Mouse (Mus musculus) midbrain, embryonic 12.5 days (tissue): ENCODE data around the gene Cog7. TPM values are rescaled to one million over a fixed set of nuclear protein-coding genes. Genes with fewer than 3 reads are reported as not detected.
A peak's percentile ranks its signal among the peaks of the same experiment; 100 is the strongest.

Source experiments
- ATAC-seq: fragments of 200-750 bp; cut with Nextera tagmentation; 2 replicates; pipeline ENCODE4 v1.8.0; 2017; ENCODE audit warnings: low read depth, moderate TSS enrichment, moderate library complexity; ENCODE audit not compliant: low FRiP score
- H3K27ac ChIP-seq: fragments of 300-500 bp; sonication (generic); replicated peaks from 2 replicates; pipeline ENCODE4 v1.5.1; 2016; ENCODE audit warnings: mild to moderate bottlenecking
- H3K27me3 ChIP-seq: fragments of 300-500 bp; sonication (generic); 2 replicates; pipeline ENCODE4 v1.6.1; 2016; ENCODE audit warnings: mild to moderate bottlenecking
- H3K36me3 ChIP-seq: fragments of 300-500 bp; sonication (generic); 2 replicates; pipeline ENCODE4 v1.6.1; 2016
- H3K4me1 ChIP-seq: fragments of 300-500 bp; sonication (generic); 2 replicates; pipeline ENCODE4 v1.6.1; 2016
- H3K4me2 ChIP-seq: fragments of 300-500 bp; sonication (generic); replicated peaks from 2 replicates; pipeline ENCODE4 v1.6.1; 2016; ENCODE audit warnings: mild to moderate bottlenecking, moderate library complexity
- H3K4me3 ChIP-seq: fragments of 300-500 bp; sonication (generic); 2 replicates; pipeline ENCODE4 v1.5.1; 2016; ENCODE audit warnings: mild to moderate bottlenecking
- H3K9ac ChIP-seq: fragments of 300-500 bp; sonication (generic); replicated peaks from 2 replicates; pipeline ENCODE4 v1.6.1; 2016; ENCODE audit warnings: mild to moderate bottlenecking, moderate library complexity
- H3K9me3 ChIP-seq: fragments of 300-500 bp; sonication (generic); 2 replicates; pipeline ENCODE4 v1.6.1; 2016; ENCODE audit warnings: mild to moderate bottlenecking
- WGBS: fragments of 180-500 bp; shearing (Covaris S2); methylation state at CpG from one replicate; pipeline ENCODE4 v1.1.7; 2016; 5-methylcytosine and 5-hydroxymethylcytosine counted together
- polyA plus RNA-seq: library from polyadenylated mRNA; unstranded; fragments of >200 nt; fragmentation: Nextera tagmentation; extraction: Ambion mirVana; gene quantifications from 2 replicates; pipeline ENCODE4 v1.2.1, GENCODE M21; 2016

Cog7 gene
- polyA plus RNA-seq, 1 experiment from 2014 or later: 20.7 TPM

DNA sequence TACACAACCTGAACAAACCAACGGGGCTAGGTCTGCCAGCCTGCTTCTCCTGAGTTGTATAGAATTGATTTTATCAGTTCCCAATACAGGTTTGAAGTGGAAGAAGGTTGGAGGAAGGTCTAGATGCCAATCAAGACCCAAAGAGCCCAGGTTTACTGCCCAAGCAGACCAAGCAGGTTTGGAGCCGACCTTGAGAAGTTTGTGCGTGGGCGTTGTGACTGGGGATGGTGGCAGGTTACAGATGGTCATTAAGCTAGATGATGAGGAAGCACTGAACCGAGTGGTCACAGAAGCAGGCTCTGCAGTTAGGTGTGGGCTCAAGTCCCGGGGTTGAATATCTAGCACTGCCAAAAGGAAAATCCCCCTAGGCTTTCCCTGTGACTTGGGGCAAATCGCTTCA, 106.7 kb downstream of the Cog7 start:
- 91% methylated on average over 7 of the region's 7 CpGs for WGBS
- Histone ChIP-seq H3K4me1 (no peaks in the 10 kb centered on the region), H3K27me3 (no peaks in the 10 kb centered on the region), H3K4me2 (no peak overlapping the region), H3K4me3 (no peak overlapping the region), H3K9ac (no peak overlapping the region), H3K36me3 (no peaks in the 10 kb centered on the region), H3K9me3 (no peaks in the 10 kb centered on the region), H3K27ac (no peak overlapping the region)
- ATAC-seq: no peak

DNA sequence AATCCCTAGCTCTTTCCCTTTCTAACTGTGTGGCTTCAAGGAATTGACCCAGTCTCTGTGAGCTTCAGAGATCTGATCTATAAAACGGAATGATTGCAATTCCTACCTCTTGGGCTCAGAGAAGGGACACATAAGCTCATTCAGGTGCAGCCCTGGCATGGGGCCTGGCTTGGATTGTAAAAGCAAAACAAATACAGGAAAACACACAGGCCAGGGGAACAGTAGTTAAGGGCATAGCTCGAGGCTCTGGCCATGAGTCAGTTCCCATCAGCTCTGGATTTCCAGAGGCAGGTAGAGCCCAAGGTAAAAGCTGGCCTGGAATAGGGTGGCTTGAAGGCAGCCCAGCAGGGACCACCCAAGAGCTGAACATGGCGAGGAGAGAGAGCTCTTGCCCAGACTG, 107.5 kb downstream of the Cog7 start:
- Histone ChIP-seq H3K36me3 (no peaks in the 10 kb centered on the region), H3K27me3 (no peaks in the 10 kb centered on the region), H3K4me2 (no peak overlapping the region), H3K9me3 (no peaks in the 10 kb centered on the region), H3K27ac (no peak overlapping the region), H3K4me3 (no peak overlapping the region), H3K4me1 (no peaks in the 10 kb centered on the region), H3K9ac (no peak overlapping the region)
- ATAC-seq: no peak
- 53% methylated on average over 3 of the region's 3 CpGs for WGBS

DNA sequence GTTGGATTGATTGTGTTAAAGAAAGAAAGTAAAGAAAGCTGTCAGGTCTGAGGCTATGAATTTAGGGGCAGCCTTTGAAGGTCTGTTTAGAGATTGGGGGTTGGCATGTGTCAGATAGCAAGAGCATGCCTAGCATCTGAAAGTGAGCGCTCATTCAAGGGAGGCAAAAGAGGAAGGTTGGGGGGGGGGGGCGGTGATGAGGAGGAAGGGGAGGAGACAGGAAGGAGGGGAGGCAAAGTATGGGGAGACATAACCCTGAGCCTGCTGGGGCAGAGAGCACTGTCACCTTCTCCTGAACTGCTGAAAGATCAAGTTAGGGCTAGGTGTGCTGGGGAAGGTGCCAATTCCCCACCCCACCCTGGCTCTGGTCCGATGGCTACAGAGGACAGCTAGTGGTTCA, 109.9 kb downstream of the Cog7 start:
- Histone ChIP-seq H3K9ac (no peak overlapping the region), H3K4me3 (no peak overlapping the region), H3K27ac (no peak overlapping the region), H3K36me3 (no peaks in the 10 kb centered on the region), H3K27me3 (peaks cover under 1% of the 10 kb centered on the region), H3K4me2 (no peak overlapping the region), H3K4me1 (no peaks in the 10 kb centered on the region), H3K9me3 (no peaks in the 10 kb centered on the region)
- no peak for ATAC-seq
- WGBS: 84% methylated on average over 3 of the region's 3 CpGs

DNA sequence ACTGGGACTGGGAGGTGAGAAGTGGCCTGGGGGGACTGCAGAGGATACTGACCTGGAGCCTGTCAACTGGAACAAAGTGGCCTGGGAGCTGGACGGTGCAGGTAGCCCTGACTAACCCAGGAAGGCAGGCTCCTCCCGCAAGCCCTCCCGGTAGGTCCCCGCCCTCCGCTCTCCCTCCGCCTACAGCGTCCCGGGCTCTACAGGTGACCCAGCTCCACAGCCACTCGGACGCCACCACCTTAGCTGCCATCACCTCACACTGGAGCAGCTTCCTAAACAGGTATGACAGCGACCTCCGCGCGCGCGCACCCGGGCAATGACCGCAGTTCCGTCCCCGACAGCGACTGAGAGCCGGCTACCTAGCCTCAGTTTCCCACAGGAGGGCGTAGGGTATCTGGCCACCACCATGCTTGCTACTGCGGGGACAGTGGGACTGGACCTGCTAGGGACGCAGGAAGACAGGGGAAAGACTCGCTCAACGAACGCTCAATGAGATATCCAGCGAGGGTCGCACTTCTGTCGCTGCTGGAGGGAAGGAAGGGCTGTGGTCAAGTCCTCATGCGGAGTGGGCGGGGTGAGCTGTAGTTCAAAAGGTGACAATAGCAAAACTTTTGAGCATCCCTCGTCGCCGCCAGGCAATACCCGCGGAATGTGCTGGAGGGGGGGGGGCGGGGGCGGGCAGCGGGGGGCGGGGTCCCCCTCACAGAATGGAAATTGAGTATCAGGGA, 116.5 kb downstream of the Cog7 start, which contains the start of gene Scnn1b:
Gene Scnn1b, plus strand, starts transcription at position 181 of the 728 bp plus-strand sequence.
- Histone ChIP-seq H3K36me3 (no peaks in the 10 kb centered on the region), H3K27me3 (peaks cover 38% of the 10 kb centered on the region), H3K27ac (no peak within 1 kb of the TSS), H3K4me1 (peaks cover 10% of the 10 kb centered on the region), H3K4me3 (peak within 1 kb of the TSS; percentile 33), H3K9me3 (no peaks in the 10 kb centered on the region), H3K9ac (no peak within 1 kb of the TSS; the same call in 1 of the 2 replicates), H3K4me2 (peak within 1 kb of the TSS; percentile 59)
- WGBS: 3% methylated on average over 38 of the region's 42 CpGs
- ATAC-seq: no peak

DNA sequence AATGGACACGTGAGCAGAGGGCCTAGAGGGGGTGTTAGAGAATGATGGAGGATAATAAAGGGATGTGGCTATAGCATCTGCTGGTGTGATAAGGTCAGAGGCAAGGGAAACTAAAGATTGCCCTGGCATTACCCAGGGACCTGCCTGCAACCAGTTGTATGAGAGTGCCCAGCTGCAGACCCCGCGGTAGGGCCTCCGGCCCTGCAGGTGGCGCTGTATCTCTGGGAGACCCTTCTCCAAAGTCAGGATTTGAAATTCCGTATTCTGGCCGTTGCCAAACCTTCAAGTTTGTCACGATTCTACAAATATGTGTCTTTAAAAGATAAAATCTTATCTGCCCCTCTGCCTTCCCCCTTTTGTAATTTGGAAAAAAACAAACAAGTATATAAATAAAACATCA, 122.6 kb downstream of the Cog7 start:
- no peaks in the 10 kb centered on the region for H3K36me3 ChIP-seq

DNA sequence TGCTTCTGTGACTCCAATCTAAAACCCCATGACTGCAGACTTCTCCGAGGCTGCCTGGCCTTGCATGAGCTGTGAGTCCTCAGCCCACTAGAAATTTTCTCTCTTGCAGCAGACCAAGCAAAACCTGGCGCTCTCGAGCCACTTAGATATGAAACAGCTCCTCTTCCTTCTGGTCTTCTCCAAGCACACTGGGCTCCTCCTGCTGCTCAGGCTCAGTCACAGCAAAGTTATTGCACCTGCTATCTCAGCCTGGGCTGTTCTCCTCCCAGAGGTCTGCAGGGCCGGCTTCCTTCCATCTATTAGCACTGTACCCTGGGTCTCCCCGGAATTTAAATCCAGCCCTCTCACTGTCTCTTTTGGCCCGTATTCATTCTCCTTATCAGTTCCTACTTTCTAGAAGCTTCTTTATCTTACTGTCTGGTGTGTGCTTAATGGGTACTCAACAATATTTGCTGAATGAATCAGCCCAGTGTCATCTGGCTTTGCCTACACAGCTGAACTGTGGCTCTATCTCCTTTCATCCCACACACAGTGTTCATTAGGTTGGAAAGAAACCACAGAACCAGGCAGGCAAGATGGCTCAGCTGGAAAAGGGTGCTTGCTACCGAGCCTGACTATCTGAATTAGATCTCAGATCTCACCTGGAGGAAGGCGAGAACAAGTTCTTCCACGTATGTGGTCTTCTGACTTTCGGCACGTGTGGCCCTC, 124.2 kb downstream of the Cog7 start:
- Histone ChIP-seq H3K36me3 (no peaks in the 10 kb centered on the region), H3K4me3 (no peak overlapping the region), H3K4me2 (no peak overlapping the region), H3K4me1 (no peaks in the 10 kb centered on the region), H3K27ac (no peak overlapping the region), H3K27me3 (peaks cover 1% of the 10 kb centered on the region; the same call in 1 of the 2 replicates), H3K9me3 (no peaks in the 10 kb centered on the region), H3K9ac (no peak overlapping the region)
- 87% methylated on average over 11 of the region's 11 CpGs for WGBS
- no peak for ATAC-seq

More for the DNA sequence above, 122.6 kb downstream of the Cog7 start:
- no peaks in the 10 kb centered on the region for H3K9me3 ChIP-seq
- no peak overlapping the region for H3K4me3 ChIP-seq
- WGBS: 83% methylated on average over 8 of the region's 8 CpGs
- peaks cover 10% of the 10 kb centered on the region for H3K27me3 ChIP-seq
- H3K9ac ChIP-seq: no peak overlapping the region
- no peaks in the 10 kb centered on the region for H3K4me1 ChIP-seq
- no peak overlapping the region for H3K27ac ChIP-seq
- ATAC-seq: no peak
- no peak overlapping the region for H3K4me2 ChIP-seq

DNA sequence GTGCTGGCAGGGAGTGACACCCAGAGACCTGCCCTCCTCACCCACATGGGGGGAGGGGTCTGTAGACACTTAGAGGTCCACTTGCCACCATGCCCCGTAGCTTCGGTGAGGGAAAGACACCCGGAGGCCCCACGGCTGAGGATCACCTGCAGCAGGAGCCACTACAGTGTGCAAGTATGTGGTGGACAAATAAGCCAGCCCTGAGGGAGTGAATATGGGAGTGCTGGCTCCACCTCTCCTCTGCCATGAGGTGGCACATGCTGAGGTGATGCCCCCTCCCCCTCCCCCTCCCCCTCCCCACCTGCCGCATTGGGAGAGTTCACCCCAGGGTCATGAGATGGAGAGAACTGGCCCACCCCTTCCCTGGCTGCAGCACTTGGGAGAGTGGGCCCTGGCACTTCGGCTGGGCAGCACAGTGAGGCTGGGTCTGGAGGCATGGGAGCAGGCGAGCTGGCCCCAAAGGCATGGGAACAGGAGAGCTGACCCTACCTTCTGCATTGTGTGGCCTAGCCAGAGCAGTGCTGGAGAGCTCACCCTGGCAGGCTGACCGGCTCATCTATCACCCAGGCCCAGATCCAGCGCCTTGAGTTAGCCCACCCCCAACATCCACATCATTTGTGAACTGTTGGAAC, 132.9 kb downstream of the Cog7 start:
- Histone ChIP-seq H3K36me3 (no peaks in the 10 kb centered on the region), H3K27me3 (no peaks in the 10 kb centered on the region), H3K9me3 (no peaks in the 10 kb centered on the region), H3K9ac (no peak overlapping the region), H3K4me1 (no peaks in the 10 kb centered on the region), H3K4me3 (no peak overlapping the region), H3K27ac (no peak overlapping the region), H3K4me2 (no peak overlapping the region)
- ATAC-seq: no peak
- 79% methylated on average over 9 of the region's 9 CpGs for WGBS

DNA sequence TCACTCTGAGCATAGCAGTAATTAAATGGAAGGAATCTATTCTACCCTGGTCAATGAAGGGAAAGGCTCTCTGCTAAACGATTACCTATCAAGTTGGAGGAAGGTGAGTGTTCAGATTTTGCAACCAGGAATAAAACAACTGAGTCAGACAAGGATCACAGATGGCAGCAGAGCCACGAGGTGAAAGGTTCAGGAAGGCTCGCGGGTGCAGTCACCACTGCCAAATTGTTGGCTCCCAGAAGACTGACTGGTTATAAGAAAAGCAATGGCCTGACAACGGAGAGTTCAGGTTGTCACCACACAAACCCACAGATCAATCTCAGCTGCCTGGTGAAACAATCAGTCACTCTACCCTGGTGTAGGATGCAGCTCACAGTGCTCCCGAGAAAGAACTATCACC, 135.5 kb downstream of the Cog7 start:
- Histone ChIP-seq H3K9ac (no peak overlapping the region), H3K27ac (no peak overlapping the region), H3K4me2 (no peak overlapping the region), H3K27me3 (no peaks in the 10 kb centered on the region), H3K36me3 (no peaks in the 10 kb centered on the region), H3K9me3 (no peaks in the 10 kb centered on the region), H3K4me1 (no peaks in the 10 kb centered on the region), H3K4me3 (no peak overlapping the region)
- no peak for ATAC-seq
- 86% methylated on average over 6 of the region's 6 CpGs for WGBS

DNA sequence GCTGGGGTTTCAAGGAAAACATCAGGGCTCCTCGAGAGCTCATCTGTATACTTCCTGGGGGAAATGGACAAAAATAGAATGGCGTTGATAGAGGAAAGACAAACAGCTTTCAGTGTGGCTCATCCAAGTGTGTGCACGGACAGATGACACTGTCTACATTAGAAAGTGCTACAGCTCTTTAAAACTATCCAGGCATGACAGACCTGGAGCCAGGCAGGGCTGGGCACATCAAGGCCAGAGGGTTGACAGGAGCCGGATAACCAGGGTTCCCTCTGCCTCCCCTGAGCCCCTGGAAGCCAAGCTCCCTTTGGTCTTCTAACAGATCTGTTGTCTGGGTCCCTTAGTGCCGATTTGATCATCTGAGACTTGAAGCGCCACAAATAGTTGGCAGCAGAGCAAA, 139.3 kb downstream of the Cog7 start:
- WGBS: 81% methylated on average over 6 of the region's 6 CpGs
- Histone ChIP-seq H3K27me3 (no peaks in the 10 kb centered on the region), H3K36me3 (no peaks in the 10 kb centered on the region), H3K4me3 (no peak overlapping the region), H3K27ac (no peak overlapping the region), H3K9ac (no peak overlapping the region), H3K9me3 (no peaks in the 10 kb centered on the region), H3K4me2 (no peak overlapping the region), H3K4me1 (no peaks in the 10 kb centered on the region)
- no peak for ATAC-seq

DNA sequence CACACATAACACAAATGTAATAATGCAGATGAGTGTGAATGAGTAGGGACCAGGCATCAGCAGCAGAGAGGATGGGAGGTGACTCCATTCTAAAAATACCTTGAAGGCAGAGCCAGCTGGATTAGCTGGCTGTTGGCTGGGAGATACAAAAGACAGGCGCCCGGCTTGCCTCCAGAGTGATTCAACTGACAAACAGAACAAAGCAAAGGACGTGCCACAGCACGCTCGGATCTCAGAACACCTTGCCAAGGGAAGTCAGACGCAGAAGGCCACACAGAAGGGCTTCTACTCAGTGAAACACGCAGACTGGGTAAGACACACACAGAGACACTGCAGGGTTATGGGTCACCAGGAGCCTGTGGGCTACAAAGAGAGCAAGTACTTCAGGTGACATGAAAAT, 140.7 kb downstream of the Cog7 start:
- 70% methylated on average over 7 of the region's 7 CpGs for WGBS
- ATAC-seq: no peak
- Histone ChIP-seq H3K4me1 (no peaks in the 10 kb centered on the region), H3K36me3 (no peaks in the 10 kb centered on the region), H3K9me3 (no peaks in the 10 kb centered on the region), H3K27me3 (no peaks in the 10 kb centered on the region), H3K9ac (no peak overlapping the region), H3K4me3 (no peak overlapping the region), H3K4me2 (no peak overlapping the region), H3K27ac (no peak overlapping the region)

DNA sequence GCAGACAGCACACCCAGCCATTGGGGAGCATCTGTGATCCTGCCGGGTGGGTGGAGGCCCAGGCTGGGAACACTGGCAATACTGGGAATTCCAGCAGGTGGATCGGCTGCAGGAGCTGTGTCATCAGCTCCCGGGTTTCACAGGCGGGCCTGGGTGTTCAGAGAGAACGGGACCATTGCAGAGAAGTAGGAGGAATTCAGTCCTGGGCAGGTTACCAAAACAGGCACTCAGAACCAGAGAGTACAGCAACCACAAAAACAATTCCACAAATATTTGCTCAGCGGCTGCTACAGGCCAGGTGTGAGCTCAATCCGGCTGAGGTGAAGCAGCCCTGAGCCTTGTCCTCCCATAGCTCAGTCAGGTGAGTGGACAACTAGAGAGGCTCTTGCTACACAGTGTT, 144.7 kb downstream of the Cog7 start:
- no peak overlapping the region for H3K4me3 ChIP-seq
- WGBS: 89% methylated on average over 7 of the region's 7 CpGs

DNA sequence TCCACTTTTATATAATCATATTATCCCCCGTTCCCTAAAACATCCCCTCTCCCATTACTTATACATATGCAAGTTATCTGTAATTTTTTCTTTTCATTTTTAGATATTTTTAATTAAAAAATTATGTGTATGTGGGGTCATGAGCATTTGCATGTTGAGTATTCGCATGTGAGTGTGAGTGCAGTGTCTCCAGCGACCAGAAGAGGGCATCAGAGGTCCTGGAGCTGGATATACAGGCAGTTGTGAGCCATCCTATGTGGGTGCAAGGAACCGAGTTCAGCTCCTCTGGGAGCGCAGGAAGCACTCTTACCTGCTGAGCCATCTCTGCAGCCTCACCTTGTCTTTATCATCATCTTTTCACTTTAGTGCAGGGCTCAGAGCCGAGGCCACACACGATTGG, 146.1 kb downstream of the Cog7 start:
- no peak for ATAC-seq
- Histone ChIP-seq H3K36me3 (no peaks in the 10 kb centered on the region), H3K27ac (no peak overlapping the region), H3K4me1 (no peaks in the 10 kb centered on the region), H3K4me2 (no peak overlapping the region), H3K4me3 (no peak overlapping the region), H3K9ac (no peak overlapping the region), H3K9me3 (no peaks in the 10 kb centered on the region), H3K27me3 (no peaks in the 10 kb centered on the region)
- WGBS: 85% methylated on average over 7 of the region's 7 CpGs

More for the DNA sequence above, 144.7 kb downstream of the Cog7 start:
- ATAC-seq: no peak
- Histone ChIP-seq H3K27me3 (no peaks in the 10 kb centered on the region), H3K4me1 (no peaks in the 10 kb centered on the region), H3K9me3 (no peaks in the 10 kb centered on the region), H3K27ac (no peak overlapping the region), H3K36me3 (no peaks in the 10 kb centered on the region), H3K9ac (no peak overlapping the region), H3K4me2 (no peak overlapping the region)
